Mouse (Mus musculus): ENCODE results near the gene Lpgat1.

Lpgat1 gene

DNA sequence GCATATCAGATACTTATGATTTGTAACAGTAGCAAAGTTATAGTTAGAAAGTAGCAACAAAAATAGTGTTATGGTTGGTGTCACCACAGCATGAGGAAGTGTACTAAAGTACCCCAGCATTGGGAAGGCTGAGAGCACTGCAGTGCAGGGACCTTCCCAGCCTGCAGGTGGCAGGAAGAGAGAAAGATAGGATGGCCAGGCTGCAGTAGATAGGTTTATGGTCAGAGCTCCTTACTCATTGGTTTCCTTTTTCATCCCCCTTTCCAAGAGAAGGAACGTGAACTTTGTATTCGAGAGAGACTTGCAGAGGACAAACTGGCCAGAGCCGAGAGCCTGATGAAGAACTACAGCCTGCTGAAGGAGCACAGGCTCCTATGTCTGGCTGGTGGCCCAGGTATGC, 111.5 kb downstream of the Lpgat1 start:
- Histone ChIP-seq H3K4me1 (replicated peaks; ENCODE audit: low read depth, low read length) (peaks cover 21% of the 10 kb centered on the region), H3K9me3 (ENCODE audit: low read length) (no peaks in the 10 kb centered on the region), H3K4me3 (replicated peaks; ENCODE audit: low read length) (no peak overlapping the region), H3K27me3 (ENCODE audit: insufficient read depth, low read length) (no peaks in the 10 kb centered on the region), H3K36me3 (ENCODE audit: insufficient read depth, low read length) (peaks cover 96% of the 10 kb centered on the region)
- no peak for TF ChIP-seq POU5F1 (IDR thresholded peaks at IDR 0.05; ENCODE audit: borderline replicate concordance, low read length)
- peak; percentile 15; the same call in 1 of the 2 replicates for TF ChIP-seq CTCF (conservative IDR thresholded peaks at IDR 0.05; ENCODE audit: low read length)

DNA sequence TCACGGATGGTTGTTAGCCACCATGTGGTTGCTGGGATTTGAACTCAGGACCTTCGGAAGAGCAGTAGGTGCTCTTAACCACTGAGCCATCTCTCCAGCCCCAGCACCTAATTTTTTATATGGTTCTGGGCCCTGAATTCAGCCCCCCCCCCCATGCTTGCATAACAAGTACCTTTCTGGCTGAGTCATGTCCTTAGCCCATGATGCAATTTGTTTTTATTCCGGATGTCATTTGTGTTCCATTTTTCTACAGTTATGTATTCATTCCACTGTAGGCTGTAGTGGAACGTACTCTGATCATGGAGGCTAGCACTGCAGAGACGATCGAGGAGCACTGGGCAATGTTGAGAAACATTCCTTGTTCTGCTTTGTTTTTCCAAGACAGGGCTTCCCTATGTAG, 115.8 kb downstream of the Lpgat1 start:
- no peaks in the 10 kb centered on the region for H3K27me3 ChIP-seq (ENCODE audit: insufficient read depth, low read length)
- no peak overlapping the region for H3K4me3 ChIP-seq (replicated peaks; ENCODE audit: low read length)
- TF ChIP-seq CTCF (conservative IDR thresholded peaks at IDR 0.05; ENCODE audit: low read length) (no peak), POU5F1 (IDR thresholded peaks at IDR 0.05; ENCODE audit: borderline replicate concordance, low read length) (no peak), NANOG (IDR thresholded peaks at IDR 0.05; ENCODE audit: borderline replicate concordance, low read length) (no peak)
- no peaks in the 10 kb centered on the region for H3K9me3 ChIP-seq (ENCODE audit: low read length)
- peaks cover 62% of the 10 kb centered on the region for H3K36me3 ChIP-seq (ENCODE audit: insufficient read depth, low read length)
- H3K4me1 ChIP-seq (replicated peaks; ENCODE audit: low read depth, low read length) = peaks cover 36% of the 10 kb centered on the region
